Mouse (Mus musculus) embryonic facial prominence, embryonic 11.5 days (tissue): ENCODE data around the gene Gipc1. TPM values are rescaled to one million over a fixed set of nuclear protein-coding genes. Genes with fewer than 3 reads are reported as not detected.

Experiments
- ATAC-seq: fragments of 200-750 bp; cut with Nextera tagmentation; replicated peaks from 2 replicates; pipeline ENCODE4 v1.8.0; 2017; ENCODE audit warnings: low read depth; ENCODE audit not compliant: insufficient number of reproducible peaks, low FRiP score, low TSS enrichment
- DNase-seq: peaks from one replicate; pipeline ENCODE4 v3.0.0-alpha.2; 2015; ENCODE audit warnings: low spot score
- H3K27ac ChIP-seq: fragments of 300-500 bp; sonication (generic); replicated peaks from 2 replicates; pipeline ENCODE4 v1.5.1; 2014; ENCODE audit warnings: mild to moderate bottlenecking, low read depth, low read length, control low read depth
- H3K27me3 ChIP-seq: fragments of 300-500 bp; sonication (generic); 2 replicates; pipeline ENCODE4 v1.6.1; 2014; ENCODE audit warnings: mild to moderate bottlenecking, low read length, moderate library complexity, mixed read lengths; ENCODE audit not compliant: control insufficient read depth, insufficient read depth
- H3K36me3 ChIP-seq: fragments of 300-500 bp; sonication (generic); replicated peaks from 2 replicates; pipeline ENCODE4 v1.6.1; 2014; ENCODE audit warnings: low read depth, mild to moderate bottlenecking, low read length, moderate library complexity, mixed read lengths; ENCODE audit not compliant: control insufficient read depth, insufficient read depth
- H3K4me1 ChIP-seq: fragments of 300-500 bp; sonication (generic); 2 replicates; pipeline ENCODE4 v1.6.1; 2014; ENCODE audit warnings: low read length, mixed read lengths; ENCODE audit not compliant: control insufficient read depth, insufficient read depth
- H3K4me2 ChIP-seq: fragments of 300-500 bp; sonication (generic); 2 replicates; pipeline ENCODE4 v1.6.1; 2014; ENCODE audit warnings: low read depth, mild to moderate bottlenecking, control low read depth, low read length, moderate library complexity
- H3K4me3 ChIP-seq: fragments of 300-500 bp; sonication (generic); 2 replicates; pipeline ENCODE4 v1.5.1; 2014; ENCODE audit warnings: low read depth, low read length, control low read depth
- H3K9ac ChIP-seq: fragments of 300-500 bp; sonication (generic); replicated peaks from 2 replicates; pipeline ENCODE4 v1.6.1; 2014; ENCODE audit warnings: mild to moderate bottlenecking, control low read depth, low read length
- H3K9me3 ChIP-seq: fragments of 300-500 bp; sonication (generic); replicated peaks from 2 replicates; pipeline ENCODE4 v1.6.1; 2016; ENCODE audit warnings: mild to moderate bottlenecking, low read length, inconsistent platforms, mixed read lengths; ENCODE audit not compliant: control insufficient read depth
- WGBS: fragments of 180-500 bp; shearing (Covaris S2); extraction: QIAGEN DNeasy Blood & Tissue Kit; methylation state at CpG from one replicate; pipeline ENCODE4 v1.1.7; 2014; 5-methylcytosine and 5-hydroxymethylcytosine counted together
- polyA plus RNA-seq: library from polyadenylated mRNA; unstranded; fragments of >200 nt; fragmentation: Nextera tagmentation; extraction: Ambion mirVana; gene quantifications from 2 replicates; pipeline ENCODE4 v1.2.1, GENCODE M21; 2014

The Gipc1 gene
- polyA plus RNA-seq, 1 experiment from 2014 or later, result 169 TPM

DNA sequence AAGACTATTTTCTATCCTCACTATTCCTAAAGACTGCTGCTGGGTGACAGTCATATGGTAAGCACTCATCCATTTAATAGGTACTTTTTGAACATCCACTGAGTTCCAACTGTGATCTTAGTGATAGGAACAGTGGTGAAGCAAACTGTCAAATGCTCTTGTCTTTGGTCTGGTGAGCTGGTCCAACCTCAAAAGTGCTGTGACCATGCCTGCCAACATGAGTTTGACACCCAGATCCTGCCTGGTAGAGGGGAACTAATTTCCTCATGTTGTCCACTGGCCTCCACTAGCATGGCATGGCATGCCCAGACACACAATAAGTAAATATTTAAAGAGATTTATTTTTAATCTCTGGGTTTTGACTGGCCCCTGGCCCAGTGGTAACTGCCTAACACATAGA lies 35.9 kb upstream of the Gipc1 start:
- no peak overlapping the region for H3K9ac ChIP-seq
- no peaks in the 10 kb centered on the region for H3K4me1 ChIP-seq
- ATAC-seq (no peak), DNase-seq (no peak)
- no peaks in the 10 kb centered on the region for H3K27me3 ChIP-seq
- no peaks in the 10 kb centered on the region for H3K9me3 ChIP-seq
- no peak overlapping the region for H3K4me3 ChIP-seq
- H3K36me3 ChIP-seq, result peaks cover 8% of the 10 kb centered on the region
- no peak overlapping the region for H3K27ac ChIP-seq
- H3K4me2 ChIP-seq, result no peak overlapping the region

DNA sequence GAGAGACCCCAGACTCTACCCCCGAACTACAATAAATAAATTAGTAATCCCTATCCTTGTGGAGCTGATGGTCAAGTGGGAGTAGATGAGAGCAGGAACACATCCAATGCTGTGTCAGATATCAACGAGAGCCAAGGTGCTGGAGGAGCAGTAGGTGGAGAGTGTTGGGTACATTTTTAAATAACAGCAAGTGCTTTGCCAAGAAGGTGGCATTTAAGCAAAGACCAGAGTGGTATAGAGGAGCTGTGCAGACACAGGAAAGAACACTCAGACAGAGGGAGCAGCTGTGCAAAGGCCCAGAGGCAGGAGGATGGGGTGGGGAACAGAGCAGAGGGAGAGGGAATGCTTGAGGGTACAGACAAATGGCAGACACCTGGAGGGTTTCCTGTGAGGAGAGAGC lies 35.4 kb upstream of the Gipc1 start:
- H3K4me2 ChIP-seq, result no peak overlapping the region
- DNase-seq, result no peak
- 83% methylated on average over 2 of the region's 2 CpGs for WGBS
- no peaks in the 10 kb centered on the region for H3K27me3 ChIP-seq
- H3K4me3 ChIP-seq, result no peak overlapping the region
- H3K4me1 ChIP-seq, result no peaks in the 10 kb centered on the region
- H3K27ac ChIP-seq, result no peak overlapping the region
- no peak for ATAC-seq
- no peaks in the 10 kb centered on the region for H3K9me3 ChIP-seq
- H3K9ac ChIP-seq, result no peak overlapping the region
- H3K36me3 ChIP-seq, result peaks cover 7% of the 10 kb centered on the region

DNA sequence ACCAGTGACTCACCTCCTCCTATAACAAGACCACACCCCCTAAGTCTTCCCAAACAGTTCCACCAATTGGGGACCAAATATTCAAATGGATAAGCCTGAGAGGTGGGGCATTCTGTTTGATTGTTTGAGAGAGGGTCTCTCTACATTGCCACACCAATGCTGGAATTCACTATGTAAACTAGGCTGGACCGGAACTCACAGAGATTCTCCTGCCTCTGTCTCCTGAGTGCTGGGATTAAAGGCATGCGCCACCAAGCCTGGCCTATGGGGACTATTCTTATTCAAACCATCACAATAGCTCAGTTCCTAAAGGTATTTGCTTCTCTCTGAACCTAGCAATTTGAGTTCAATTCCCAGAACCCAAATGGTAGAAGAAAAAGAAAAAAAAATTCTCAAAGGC lies 33.9 kb upstream of the Gipc1 start:
- Histone ChIP-seq H3K36me3 (no peaks in the 10 kb centered on the region), H3K27me3 (no peaks in the 10 kb centered on the region), H3K4me2 (no peak overlapping the region), H3K9ac (no peak overlapping the region), H3K4me1 (no peaks in the 10 kb centered on the region), H3K9me3 (no peaks in the 10 kb centered on the region), H3K27ac (no peak overlapping the region), H3K4me3 (no peak overlapping the region)
- ATAC-seq, result no peak
- 96% methylated on average over 2 of the region's 2 CpGs for WGBS
- no peak for DNase-seq

DNA sequence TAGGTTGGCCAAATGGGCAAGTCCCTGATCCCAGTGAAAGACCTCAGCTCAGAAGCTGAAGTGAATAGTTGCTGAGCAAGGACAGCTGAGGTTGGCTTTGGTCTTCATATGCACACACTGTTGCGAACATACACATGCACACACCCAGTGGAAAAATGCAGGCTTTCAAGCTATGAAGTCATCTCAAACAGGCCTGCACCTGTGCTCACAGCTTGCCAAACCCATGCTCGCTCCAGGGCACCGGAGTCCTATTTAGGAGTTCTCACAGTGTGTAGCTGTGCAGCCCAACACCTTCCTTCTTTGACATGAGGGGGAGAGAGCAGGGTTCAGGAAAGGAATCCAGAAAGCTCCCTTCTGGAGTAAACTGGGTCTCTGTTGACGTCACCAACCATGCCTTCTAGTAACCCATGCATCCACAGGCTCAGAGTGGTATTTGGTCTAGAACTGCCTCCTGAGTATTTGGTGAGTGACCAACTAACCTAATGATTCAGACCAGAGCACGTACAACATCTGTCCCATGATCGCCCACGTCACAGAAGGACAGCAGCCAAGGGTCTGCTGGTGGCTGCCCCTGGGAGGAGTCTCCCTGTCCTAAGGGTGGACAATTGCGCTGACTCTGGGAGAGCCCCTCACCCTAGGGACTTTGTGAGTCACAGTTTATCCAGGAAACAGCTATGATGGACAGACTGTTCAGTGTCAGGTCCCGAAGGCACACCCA lies 32.8 kb upstream of the Gipc1 start:
- H3K27me3 ChIP-seq, result no peaks in the 10 kb centered on the region
- H3K27ac ChIP-seq, result no peak overlapping the region
- H3K36me3 ChIP-seq, result no peaks in the 10 kb centered on the region
- DNase-seq (no peak), ATAC-seq (no peak)
- no peaks in the 10 kb centered on the region for H3K4me1 ChIP-seq
- no peak overlapping the region for H3K9ac ChIP-seq
- 87% methylated on average over 9 of the region's 9 CpGs for WGBS
- no peaks in the 10 kb centered on the region for H3K9me3 ChIP-seq
- H3K4me2 ChIP-seq, result no peak overlapping the region
- no peak overlapping the region for H3K4me3 ChIP-seq

DNA sequence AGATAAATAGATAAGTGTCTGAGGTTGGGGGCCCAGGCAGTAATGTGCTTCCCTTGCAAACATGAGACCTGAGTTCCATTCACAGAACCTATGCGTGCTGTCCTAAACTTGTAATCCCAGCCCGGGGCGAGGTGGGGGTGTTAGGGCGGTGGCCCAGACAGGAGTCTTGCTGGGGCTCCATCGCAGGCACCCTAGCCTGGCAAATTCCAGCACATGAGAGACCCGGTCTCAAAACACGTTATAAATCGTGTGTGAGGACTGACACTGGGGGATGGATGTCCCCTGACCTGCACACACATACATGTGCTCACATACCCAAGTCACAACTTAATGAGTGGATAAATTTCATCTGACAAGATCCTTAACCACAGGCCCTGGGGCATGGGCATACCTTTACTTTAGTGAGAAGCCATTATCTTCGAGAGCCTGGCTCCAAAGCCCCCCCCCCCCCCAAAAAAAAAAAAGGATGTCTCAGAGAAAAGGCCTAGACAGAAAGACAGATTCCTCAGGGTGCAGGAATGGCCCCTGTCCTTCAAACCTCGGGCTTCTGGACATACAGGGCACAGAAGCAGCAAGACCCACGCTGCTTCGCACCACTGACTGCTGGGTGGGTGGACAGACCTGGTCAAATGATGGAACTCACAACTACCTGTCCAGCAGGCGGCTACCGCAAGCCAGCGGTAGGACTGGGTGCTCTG lies 30.6 kb upstream of the Gipc1 start:
- WGBS, result 59% methylated on average over 15 of the region's 15 CpGs
- ATAC-seq, result peak; percentile 53
- Histone ChIP-seq H3K27ac (no peak overlapping the region), H3K36me3 (no peaks in the 10 kb centered on the region), H3K9me3 (no peaks in the 10 kb centered on the region), H3K4me2 (peak overlapping the region; percentile 60), H3K27me3 (no peaks in the 10 kb centered on the region), H3K4me3 (peak overlapping the region; percentile 28), H3K4me1 (no peaks in the 10 kb centered on the region), H3K9ac (peak overlapping the region; percentile 50)
- no peak for DNase-seq

DNA sequence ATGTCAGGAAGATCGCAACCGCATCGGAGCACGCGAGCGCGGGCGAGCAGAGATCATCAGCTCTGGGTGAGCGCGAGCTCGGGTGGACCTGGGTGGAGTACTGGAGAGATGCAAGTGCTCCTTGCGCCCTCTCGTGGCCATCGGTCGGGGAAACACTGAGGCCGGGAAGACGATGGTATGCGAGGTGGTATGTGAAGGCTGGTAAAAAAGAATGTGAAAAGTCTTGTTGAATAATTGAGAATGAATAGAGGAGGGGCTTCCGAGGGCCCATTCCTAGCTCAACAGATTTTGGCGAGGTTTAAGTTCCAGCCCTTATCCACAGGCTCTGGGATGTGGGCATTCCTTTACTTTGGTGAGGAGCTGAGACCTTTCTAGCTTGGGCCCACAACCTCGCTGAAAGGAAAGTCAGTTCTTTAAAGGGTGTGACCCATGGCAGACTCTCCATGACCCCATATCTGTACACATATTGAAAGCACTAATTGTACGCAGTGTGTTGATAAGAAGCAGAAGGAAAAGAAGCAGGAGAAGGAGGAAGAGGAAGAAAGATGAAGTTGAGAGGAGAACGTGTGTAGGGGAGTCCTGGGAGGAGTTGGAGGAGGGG lies 30.0 kb upstream of the Gipc1 start:
- no peak overlapping the region for H3K27ac ChIP-seq
- no peaks in the 10 kb centered on the region for H3K36me3 ChIP-seq

DNA sequence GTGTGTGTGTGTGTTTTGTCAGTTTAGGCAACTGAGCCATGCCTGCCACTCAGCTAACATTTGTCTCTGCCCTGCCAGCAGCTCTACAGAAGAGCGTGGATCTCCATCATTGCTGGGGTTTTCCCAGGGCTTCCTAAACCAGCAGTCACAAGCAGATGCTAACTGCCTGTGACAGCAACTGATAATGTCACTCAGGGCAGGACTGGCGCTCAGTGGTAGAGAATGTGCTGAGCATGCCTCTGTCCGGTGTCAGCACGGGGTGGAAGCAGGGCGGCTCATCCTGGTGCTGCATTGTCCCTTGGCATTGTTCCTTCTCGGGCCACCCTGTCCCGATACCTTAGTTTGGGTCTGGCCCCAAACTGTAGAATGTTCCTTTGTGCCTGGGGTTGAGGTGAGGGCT lies 28.9 kb upstream of the Gipc1 start:
- Histone ChIP-seq H3K9me3 (no peaks in the 10 kb centered on the region), H3K27ac (no peak overlapping the region), H3K4me1 (no peaks in the 10 kb centered on the region), H3K4me2 (no peak overlapping the region), H3K9ac (no peak overlapping the region), H3K4me3 (no peak overlapping the region), H3K27me3 (no peaks in the 10 kb centered on the region), H3K36me3 (no peaks in the 10 kb centered on the region)
- ATAC-seq, result no peak
- no peak for DNase-seq
- WGBS, result 92% methylated on average over 7 of the region's 7 CpGs

More for the DNA sequence above, 30.0 kb upstream of the Gipc1 start:
- WGBS, result 10% methylated on average over 23 of the region's 23 CpGs
- peak; percentile 85 for ATAC-seq
- Histone ChIP-seq H3K4me3 (peak overlapping the region; percentile 28), H3K4me1 (no peaks in the 10 kb centered on the region), H3K9ac (peak overlapping the region; percentile 50), H3K4me2 (peak overlapping the region; percentile 60), H3K27me3 (no peaks in the 10 kb centered on the region), H3K9me3 (no peaks in the 10 kb centered on the region)
- DNase-seq, result peak; percentile 89

DNA sequence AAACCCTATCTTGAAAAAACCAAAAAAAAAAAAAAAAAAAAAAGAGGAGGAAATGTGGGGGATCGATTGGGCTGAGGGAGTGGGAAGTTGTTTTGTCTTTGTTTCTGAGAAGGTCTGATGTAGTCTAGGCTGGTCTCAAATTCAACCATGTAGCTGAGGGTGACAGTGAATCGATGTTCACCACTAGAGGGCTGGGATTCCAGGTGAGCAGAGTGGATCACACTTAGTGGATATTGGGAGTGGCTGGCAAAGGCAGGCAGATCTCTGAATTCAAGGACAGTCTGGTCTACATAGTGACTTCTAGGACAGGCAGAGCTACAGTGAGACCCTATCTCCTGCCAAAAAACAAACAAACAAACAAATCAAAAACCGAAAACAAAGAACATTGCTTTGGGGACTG lies 27.7 kb upstream of the Gipc1 start:
- no peak overlapping the region for H3K4me3 ChIP-seq
- H3K9me3 ChIP-seq, result no peaks in the 10 kb centered on the region
- no peak for ATAC-seq
- H3K36me3 ChIP-seq, result no peaks in the 10 kb centered on the region
- H3K9ac ChIP-seq, result no peak overlapping the region
- peak; percentile 66 for DNase-seq
- H3K4me1 ChIP-seq, result no peaks in the 10 kb centered on the region
- 47% methylated on average over 3 of the region's 3 CpGs for WGBS
- no peak overlapping the region for H3K4me2 ChIP-seq
- H3K27ac ChIP-seq, result no peak overlapping the region
- H3K27me3 ChIP-seq, result no peaks in the 10 kb centered on the region
